Mouse (Mus musculus): Measurements from ENCODE around the gene Glmp. TPM values are rescaled to one million over a fixed set of nuclear protein-coding genes. Genes with fewer than 3 reads are reported as not detected.
"Not testable (repeated sequence)": the region's sequence is repeated elsewhere in the genome, so short reads cannot be mapped to it uniquely, and the experiment has no call there.

Glmp gene
- total and polyA plus RNA-seq, 3 experiments, result 42.7 to 163 (median 75.6) TPM

DNA sequence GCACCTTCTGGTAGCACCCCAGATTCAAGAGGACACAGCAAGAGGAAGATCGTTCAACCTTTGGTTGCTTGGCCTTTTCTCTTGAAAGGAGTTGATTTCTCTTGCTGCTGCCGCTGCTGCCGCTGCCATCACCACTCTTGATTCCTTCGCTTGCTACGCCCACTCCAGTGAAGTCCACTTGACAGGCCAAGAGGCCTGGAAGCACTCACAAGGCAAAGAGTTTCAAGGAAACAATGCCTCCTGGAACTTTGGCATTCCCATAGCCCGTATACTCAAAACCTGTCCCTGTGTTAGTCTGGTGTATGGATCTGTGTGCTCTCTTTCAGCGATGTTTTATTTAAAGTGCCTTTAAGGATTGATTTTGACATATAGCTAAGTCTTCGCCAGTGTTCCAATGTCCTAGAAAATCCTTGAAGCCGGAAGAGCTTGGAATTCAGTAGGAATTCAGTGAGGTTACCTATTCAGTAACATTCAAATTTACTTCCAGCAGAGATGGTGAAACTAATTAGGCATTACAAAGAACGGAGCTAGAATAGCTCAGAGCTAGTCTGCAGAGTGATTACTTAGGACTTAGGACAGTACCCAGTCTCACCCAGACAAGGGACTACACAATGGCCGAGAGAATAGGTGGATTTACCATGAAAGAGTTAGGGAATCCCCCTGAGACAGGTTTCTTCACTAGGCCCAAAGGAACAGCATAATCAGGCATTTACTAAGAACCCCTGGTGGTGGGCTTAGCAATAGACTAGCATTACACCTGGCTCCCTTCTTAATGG, 43.5 kb upstream of the Glmp start:
- H3K79me2 ChIP-seq (replicated peaks; ENCODE audit: control insufficient read depth, extremely low read depth, insufficient read depth, poor library complexity, severe bottlenecking); H3K4me3 ChIP-seq (replicated peaks in 1 of 3; ENCODE audit: low read depth in 2 of 3, low read length in 2 of 3, poor library complexity in 1 of 3); DNase-seq (ENCODE audit: extremely low read depth); H3K27ac ChIP-seq (ENCODE audit: insufficient read depth, low read depth); H3K9me3 ChIP-seq (replicated peaks; ENCODE audit: low read length); H3K4me1 ChIP-seq (ENCODE audit: control insufficient read depth in 1 of 2, insufficient read depth in 2 of 2); in situ Hi-C loops (cut with MboI; ENCODE audit: low pct_ligation_motif_present, low pct_unique_long_range_greater_than_20kb, low sequenced_read_pairs); H3K9ac ChIP-seq (ENCODE audit: insufficient read depth, low read depth); dilution Hi-C loops (cut with MboI; ENCODE audit: extremely low pct_ligation_motif_present, extremely low pct_unique_long_range_greater_than_20kb, low sequenced_read_pairs); H3K4me2 ChIP-seq (ENCODE audit: insufficient read depth, low read depth, poor library complexity, severe bottlenecking); H3K27me3 ChIP-seq (replicated peaks): not testable (repeated sequence)
- peaks cover 3 to 18% of the 10 kb centered on the region in 2 experiments for H3K36me3 ChIP-seq (replicated peaks in 1 of 2; ENCODE audit: control insufficient read depth in 1 of 2, insufficient read depth in 1 of 2, low read length in 1 of 2)

DNA sequence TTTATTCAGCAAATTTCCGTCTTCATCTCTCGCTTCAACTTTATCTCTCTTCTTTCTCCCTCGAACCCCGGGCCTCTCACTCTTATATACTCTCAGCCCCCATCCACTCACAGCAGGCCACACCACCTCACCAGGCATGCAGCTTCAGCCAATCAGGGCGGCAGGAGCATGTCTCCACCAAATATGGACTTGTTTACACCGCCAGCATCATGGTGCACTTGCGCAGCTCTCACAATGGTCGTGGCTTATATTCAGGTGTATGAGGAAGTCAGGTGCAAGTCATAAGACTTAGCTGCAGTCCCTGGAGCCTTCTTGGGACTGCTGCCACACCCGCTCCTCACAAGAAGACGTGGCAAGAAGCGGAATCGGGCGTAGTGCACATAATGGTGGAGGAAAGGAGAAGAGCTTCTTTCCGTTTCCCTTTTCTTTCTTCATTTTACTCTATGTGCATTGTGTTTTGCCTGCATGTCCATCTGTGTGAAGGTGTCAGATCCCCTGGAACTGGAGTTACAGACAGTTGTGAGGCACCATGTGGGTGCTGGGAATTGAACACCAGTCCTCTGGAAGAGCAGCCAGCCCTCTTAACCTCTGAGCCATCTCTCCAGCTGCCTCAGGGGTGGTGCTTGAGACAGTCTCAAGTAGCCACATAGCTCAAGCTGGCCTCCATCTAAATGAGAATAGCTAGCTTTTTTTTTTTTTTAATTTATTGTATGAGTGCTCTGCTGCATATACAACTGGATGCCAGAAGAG, 39.8 kb upstream of the Glmp start:
- H3K79me2 ChIP-seq (replicated peaks; ENCODE audit: control insufficient read depth, extremely low read depth, insufficient read depth, poor library complexity, severe bottlenecking); dilution Hi-C loops (cut with MboI; ENCODE audit: extremely low pct_ligation_motif_present, extremely low pct_unique_long_range_greater_than_20kb, low sequenced_read_pairs); DNase-seq (ENCODE audit: extremely low read depth); H3K9ac ChIP-seq (ENCODE audit: insufficient read depth, low read depth); H3K9me3 ChIP-seq (replicated peaks; ENCODE audit: low read length); H3K4me1 ChIP-seq (ENCODE audit: control insufficient read depth in 1 of 2, insufficient read depth in 2 of 2); in situ Hi-C loops (cut with MboI; ENCODE audit: low pct_ligation_motif_present, low pct_unique_long_range_greater_than_20kb, low sequenced_read_pairs); H3K27me3 ChIP-seq (replicated peaks); H3K4me3 ChIP-seq (replicated peaks in 1 of 3; ENCODE audit: low read depth in 2 of 3, low read length in 2 of 3, poor library complexity in 1 of 3); H3K27ac ChIP-seq (ENCODE audit: insufficient read depth, low read depth); H3K4me2 ChIP-seq (ENCODE audit: insufficient read depth, low read depth, poor library complexity, severe bottlenecking): not testable (repeated sequence)
- peaks cover 6 to 43% of the 10 kb centered on the region in 2 experiments for H3K36me3 ChIP-seq (replicated peaks in 1 of 2; ENCODE audit: control insufficient read depth in 1 of 2, insufficient read depth in 1 of 2, low read length in 1 of 2)

DNA sequence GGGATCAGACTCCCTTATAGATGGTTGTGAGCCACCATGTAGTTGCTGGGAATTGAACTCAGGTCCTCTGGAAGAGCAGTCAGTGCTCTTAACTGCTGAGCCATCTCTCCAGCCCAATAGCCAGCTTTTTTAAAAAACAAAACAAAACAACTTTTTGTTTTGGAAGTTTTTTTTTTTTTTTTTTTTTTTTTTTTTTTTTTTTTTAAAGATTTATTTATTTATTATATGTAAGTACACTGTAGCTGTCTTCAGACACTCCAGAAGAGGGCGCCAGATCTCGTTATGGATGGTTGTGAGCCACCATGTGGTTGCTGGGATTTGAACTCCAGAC, 39.3 kb upstream of the Glmp start:
- in situ Hi-C loops (cut with MboI; ENCODE audit: low pct_ligation_motif_present, low pct_unique_long_range_greater_than_20kb, low sequenced_read_pairs); H3K4me3 ChIP-seq (replicated peaks in 1 of 3; ENCODE audit: low read depth in 2 of 3, low read length in 2 of 3, poor library complexity in 1 of 3); H3K79me2 ChIP-seq (replicated peaks; ENCODE audit: control insufficient read depth, extremely low read depth, insufficient read depth, poor library complexity, severe bottlenecking); dilution Hi-C loops (cut with MboI; ENCODE audit: extremely low pct_ligation_motif_present, extremely low pct_unique_long_range_greater_than_20kb, low sequenced_read_pairs); DNase-seq (ENCODE audit: extremely low read depth); H3K9me3 ChIP-seq (replicated peaks; ENCODE audit: low read length); H3K9ac ChIP-seq (ENCODE audit: insufficient read depth, low read depth); H3K27me3 ChIP-seq (replicated peaks); H3K27ac ChIP-seq (ENCODE audit: insufficient read depth, low read depth); H3K4me2 ChIP-seq (ENCODE audit: insufficient read depth, low read depth, poor library complexity, severe bottlenecking): not testable (repeated sequence)
- Histone ChIP-seq H3K36me3 (replicated peaks in 1 of 2; ENCODE audit: control insufficient read depth in 1 of 2, insufficient read depth in 1 of 2, low read length in 1 of 2) (peaks cover 6 to 47% of the 10 kb centered on the region in 2 experiments), H3K4me1 (ENCODE audit: control insufficient read depth in 1 of 2, insufficient read depth in 2 of 2) (peaks cover 0 to 13% of the 10 kb centered on the region in 2 experiments; a peak in 1 of 4 replicates)

- dilution Hi-C loops (cut with MboI; ENCODE audit: extremely low pct_ligation_motif_present, extremely low pct_unique_long_range_greater_than_20kb, low sequenced_read_pairs), result no loop called here
- in situ Hi-C loops (cut with MboI; ENCODE audit: low pct_ligation_motif_present, low pct_unique_long_range_greater_than_20kb, low sequenced_read_pairs), result no loop called here
Observed at GRCm38 (mm10) chr3:88287110-88287509, 37.7 kb upstream of the Glmp start, which contains the start of gene Gm38392. Gm38392 (minus strand) TSS chr3:88287210.

DNA sequence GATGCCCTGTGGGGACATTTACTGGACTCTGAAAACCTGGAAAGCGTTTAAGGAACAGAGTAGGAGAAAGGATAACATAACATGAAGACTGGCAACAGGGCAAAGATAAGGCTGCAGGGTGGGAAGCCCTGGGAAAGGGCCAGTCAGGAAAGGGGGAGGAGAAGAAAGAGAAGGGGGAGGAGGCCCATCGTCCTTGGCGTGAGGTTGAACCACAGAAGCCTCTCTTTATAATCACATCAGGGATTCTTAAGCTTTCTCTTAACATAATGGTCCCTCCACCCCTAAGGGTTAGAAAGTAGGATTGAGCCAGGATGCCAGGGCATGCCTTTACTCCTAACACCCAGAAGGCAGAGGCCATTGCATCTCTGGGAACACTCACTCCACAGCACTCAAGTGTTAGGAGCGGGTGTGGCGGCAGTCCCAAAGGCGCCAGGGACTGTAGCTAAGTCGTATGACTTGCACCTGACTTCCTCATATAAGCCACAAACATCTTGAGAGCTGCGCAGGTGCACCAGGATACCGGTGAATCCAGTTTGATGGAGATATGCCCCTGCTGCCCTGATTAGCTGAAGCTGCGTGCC, 36.6 kb upstream of the Glmp start:
- H3K9me3 ChIP-seq (replicated peaks; ENCODE audit: low read length); H3K79me2 ChIP-seq (replicated peaks; ENCODE audit: control insufficient read depth, extremely low read depth, insufficient read depth, poor library complexity, severe bottlenecking); H3K27ac ChIP-seq (ENCODE audit: insufficient read depth, low read depth); H3K27me3 ChIP-seq (replicated peaks); DNase-seq (ENCODE audit: extremely low read depth); H3K4me2 ChIP-seq (ENCODE audit: insufficient read depth, low read depth, poor library complexity, severe bottlenecking); H3K9ac ChIP-seq (ENCODE audit: insufficient read depth, low read depth); dilution Hi-C loops (cut with MboI; ENCODE audit: extremely low pct_ligation_motif_present, extremely low pct_unique_long_range_greater_than_20kb, low sequenced_read_pairs); in situ Hi-C loops (cut with MboI; ENCODE audit: low pct_ligation_motif_present, low pct_unique_long_range_greater_than_20kb, low sequenced_read_pairs); H3K4me3 ChIP-seq (replicated peaks in 1 of 3; ENCODE audit: low read depth in 2 of 3, low read length in 2 of 3, poor library complexity in 1 of 3): not testable (repeated sequence)
- Histone ChIP-seq H3K4me1 (ENCODE audit: control insufficient read depth in 1 of 2, insufficient read depth in 2 of 2) (peaks cover 0 to 17% of the 10 kb centered on the region in 2 experiments; a peak in 1 of 4 replicates), H3K36me3 (replicated peaks in 1 of 2; ENCODE audit: control insufficient read depth in 1 of 2, insufficient read depth in 1 of 2, low read length in 1 of 2) (peaks cover 6 to 46% of the 10 kb centered on the region in 2 experiments)

More at GRCm38 (mm10) chr3:88287110-88287509, 37.7 kb upstream of the Glmp start, which contains the start of gene Gm38392:
- Histone ChIP-seq H3K36me3 (replicated peaks in 1 of 2; ENCODE audit: control insufficient read depth in 1 of 2, insufficient read depth in 1 of 2, low read length in 1 of 2) (peaks cover 6 to 51% of the 10 kb centered on the region in 2 experiments), H3K79me2 (replicated peaks; ENCODE audit: control insufficient read depth, extremely low read depth, insufficient read depth, poor library complexity, severe bottlenecking) (no peaks in the 10 kb centered on the region), H3K9me3 (replicated peaks; ENCODE audit: low read length) (no peaks in the 10 kb centered on the region), H3K4me3 (replicated peaks in 1 of 3; ENCODE audit: low read depth in 2 of 3, low read length in 2 of 3, poor library complexity in 1 of 3) (no peak within 1 kb of the TSS), H3K4me2 (ENCODE audit: insufficient read depth, low read depth, poor library complexity, severe bottlenecking) (no peak within 1 kb of the TSS), H3K27me3 (replicated peaks) (no peaks in the 10 kb centered on the region), H3K4me1 (ENCODE audit: control insufficient read depth in 1 of 2, insufficient read depth in 2 of 2) (peaks cover 0 to 17% of the 10 kb centered on the region in 2 experiments; a peak in 1 of 4 replicates), H3K27ac (ENCODE audit: insufficient read depth, low read depth) (no peak within 1 kb of the TSS), H3K9ac (ENCODE audit: insufficient read depth, low read depth) (no peak within 1 kb of the TSS)
- no peak for DNase-seq (ENCODE audit: extremely low read depth)
- TF ChIP-seq ZC3H11A (IDR thresholded peaks at IDR 0.05; ENCODE audit: low read depth, low read length) (no peak), MEF2A (IDR thresholded peaks at IDR 0.05; ENCODE audit: borderline replicate concordance, low read depth, low read length) (no peak), ZKSCAN1 (IDR thresholded peaks at IDR 0.05; ENCODE audit: borderline replicate concordance, low read depth, low read length) (no peak)
